Mouse (Mus musculus): ENCODE data around the gene Gm20532.

- TF ChIP-seq HCFC1 (IDR thresholded peaks at IDR 0.05; ENCODE audit: low read depth, low read length) (no peak), CTCF (IDR thresholded peaks at IDR 0.05 in 2 of 3, conservative IDR thresholded peaks at IDR 0.05 in 1 of 3; ENCODE audit: control insufficient read depth in 1 of 3, insufficient read depth in 1 of 3, low read depth in 2 of 3, low read length in 3 of 3, poor library complexity in 1 of 3, severe bottlenecking in 1 of 3) (no peak), MAX (IDR thresholded peaks at IDR 0.05; ENCODE audit: low read length) (no peak), EP300 (IDR thresholded peaks at IDR 0.05; ENCODE audit: low read depth in 1 of 2, low read length in 2 of 2) (no peak), USF2 (IDR thresholded peaks at IDR 0.05; ENCODE audit: borderline replicate concordance in 1 of 2, insufficient read depth in 1 of 2, low read depth in 1 of 2, low read length in 2 of 2) (no peak), POLR2A (IDR thresholded peaks at IDR 0.05; ENCODE audit: control insufficient read depth in 1 of 2, insufficient read depth in 1 of 2, low read depth in 1 of 2, low read length in 2 of 2, poor library complexity in 1 of 2) (no peak), RAD21 (IDR thresholded peaks at IDR 0.05; ENCODE audit: low read depth, low read length) (no peak), TAL1 (IDR thresholded peaks at IDR 0.05; ENCODE audit: low read length) (no peak), UBTF (IDR thresholded peaks at IDR 0.05; ENCODE audit: borderline replicate concordance, insufficient read depth, low read depth, low read length) (no peak), TBP (IDR thresholded peaks at IDR 0.05; ENCODE audit: low read depth, low read length) (no peak), JUND (IDR thresholded peaks at IDR 0.05; ENCODE audit: low read depth, low read length) (no peak), GATA1 (IDR thresholded peaks at IDR 0.05; ENCODE audit: low read depth, low read length) (no peak)
Observed at GRCm38 (mm10) chr2:26571400-26571799, 15.0 kb upstream of the Gm20532 start.
